Mouse (Mus musculus) adrenal gland, postnatal 10 days (tissue): ENCODE data around the gene Smtn. TPM values are rescaled to one million over a fixed set of nuclear protein-coding genes. Genes with fewer than 3 reads are reported as not detected.

Source experiments
- DNase-seq: peaks from one replicate; pipeline ENCODE4 v3.0.0; 2021; ENCODE audit warnings: mixed read lengths
- total RNA-seq, 2 experiments: library from RNA; stranded (reverse); gene quantifications; 2 replicates each; pipeline ENCODE4 v1.2.3; 2021

The Smtn gene
- total RNA-seq, 2 experiments from 2014 or later = 63.4 to 81.0 TPM

DNA sequence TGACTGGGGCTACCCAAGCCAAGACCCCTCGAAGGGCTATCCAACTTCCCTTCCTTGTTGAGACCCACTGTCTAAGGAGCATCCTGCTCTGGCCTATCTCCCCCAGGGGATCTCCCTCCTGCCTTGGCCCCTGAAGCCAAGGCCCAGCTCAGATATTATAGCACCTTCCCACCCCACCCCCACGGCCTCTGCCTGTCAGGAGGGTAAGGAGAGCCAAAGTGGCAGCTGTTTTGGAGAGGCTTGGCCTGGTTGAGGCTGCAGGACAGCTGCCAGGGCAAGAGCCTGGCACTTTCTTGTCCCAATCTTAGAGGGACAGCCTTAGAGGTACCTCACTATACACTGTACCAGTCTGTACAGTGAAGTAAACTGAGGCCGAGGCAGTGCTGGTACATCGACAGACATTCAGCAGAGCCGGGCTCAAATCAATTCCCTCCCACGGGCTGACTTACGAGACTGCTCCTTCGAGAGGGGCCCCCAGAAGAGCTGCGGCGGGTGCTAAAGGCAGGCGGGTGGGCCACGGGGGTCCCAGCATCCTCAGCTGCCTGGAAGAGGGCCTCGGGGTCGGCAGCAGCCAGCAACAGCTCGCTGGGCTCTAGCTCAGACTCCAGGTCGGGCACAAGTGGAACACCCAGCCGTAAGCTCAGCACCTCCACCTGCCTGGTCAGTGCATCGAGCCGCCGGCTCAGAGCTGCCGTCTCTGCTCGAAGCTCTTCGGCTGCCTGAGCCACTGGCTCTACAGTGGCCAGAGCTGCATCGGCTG lies 13.3 kb downstream of the Smtn start:
- DNase-seq = no peak

DNA sequence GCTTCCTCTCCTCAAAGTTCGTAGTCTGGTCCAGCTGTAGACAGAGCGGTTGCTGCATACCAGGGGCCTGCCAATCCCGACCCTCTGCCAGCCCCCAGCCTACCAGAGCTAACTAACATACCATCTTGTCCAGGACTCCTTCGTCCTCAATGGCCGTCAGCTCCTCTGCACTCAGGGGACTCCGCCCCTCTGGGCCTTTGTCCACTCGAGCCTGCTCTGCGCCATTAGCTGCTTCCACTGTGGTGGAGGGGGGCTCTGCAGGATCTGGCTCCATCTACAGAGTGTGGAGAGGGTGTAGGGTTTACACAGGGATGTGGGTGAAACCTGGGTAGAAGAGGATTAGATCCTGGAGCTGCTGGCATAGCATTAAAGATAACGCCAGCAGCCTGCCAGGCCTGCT lies 14.2 kb downstream of the Smtn start:
- DNase-seq = no peak

DNA sequence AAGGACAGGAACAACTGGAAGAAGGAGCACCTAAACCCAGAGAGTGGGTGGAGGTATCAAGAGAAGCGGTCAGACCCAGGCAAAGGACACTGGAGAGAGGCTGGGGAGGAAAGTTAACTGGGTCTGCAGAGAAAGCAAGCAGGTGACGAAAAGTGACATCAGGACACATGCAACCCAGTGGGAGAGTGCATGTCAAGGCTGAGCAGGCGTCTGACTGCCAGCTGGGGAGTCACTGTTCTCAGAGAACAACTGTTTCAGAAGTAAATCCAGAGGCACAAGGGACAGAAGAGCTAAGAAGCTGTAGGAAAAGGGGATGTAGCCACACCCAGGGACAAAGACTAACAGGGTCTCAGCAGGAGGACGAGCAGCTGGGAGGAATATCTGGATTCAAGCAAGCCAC lies 14.9 kb downstream of the Smtn start:
- no peak for DNase-seq

DNA sequence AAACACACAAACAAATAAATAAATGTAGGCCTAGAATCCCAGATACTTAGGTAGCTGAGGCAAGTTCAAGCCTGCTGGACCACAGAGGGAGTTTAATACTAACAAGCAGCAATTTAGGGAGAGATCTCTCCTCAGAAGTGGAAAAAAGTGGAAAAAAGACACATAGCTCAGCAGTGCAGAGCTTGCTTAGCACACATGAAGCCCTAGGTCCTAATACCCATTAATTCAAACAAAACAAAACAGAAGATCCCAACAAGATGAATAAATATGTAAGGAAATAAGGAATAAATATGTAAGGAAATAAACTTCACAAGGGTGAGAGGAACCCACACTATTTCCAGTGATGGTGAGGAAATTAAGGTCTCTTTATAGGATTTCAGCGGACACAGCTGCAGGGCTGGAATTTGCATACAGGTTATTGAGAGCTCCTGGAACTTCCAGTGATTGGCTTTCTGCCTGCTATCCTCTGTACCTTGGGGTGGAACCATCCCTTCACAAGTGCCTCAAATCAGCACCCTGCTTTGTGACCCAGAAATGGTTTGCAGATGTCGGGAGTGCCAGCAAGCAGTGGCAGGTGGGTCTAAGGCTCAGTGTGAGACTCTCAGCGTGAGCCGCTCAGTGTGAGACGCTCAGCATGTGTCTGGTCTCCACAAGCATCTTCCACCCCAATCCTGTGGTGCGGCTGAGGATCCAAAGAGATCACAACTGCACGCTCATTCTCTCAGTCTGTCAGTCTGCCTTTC lies 16.4 kb downstream of the Smtn start:
- no peak for DNase-seq

DNA sequence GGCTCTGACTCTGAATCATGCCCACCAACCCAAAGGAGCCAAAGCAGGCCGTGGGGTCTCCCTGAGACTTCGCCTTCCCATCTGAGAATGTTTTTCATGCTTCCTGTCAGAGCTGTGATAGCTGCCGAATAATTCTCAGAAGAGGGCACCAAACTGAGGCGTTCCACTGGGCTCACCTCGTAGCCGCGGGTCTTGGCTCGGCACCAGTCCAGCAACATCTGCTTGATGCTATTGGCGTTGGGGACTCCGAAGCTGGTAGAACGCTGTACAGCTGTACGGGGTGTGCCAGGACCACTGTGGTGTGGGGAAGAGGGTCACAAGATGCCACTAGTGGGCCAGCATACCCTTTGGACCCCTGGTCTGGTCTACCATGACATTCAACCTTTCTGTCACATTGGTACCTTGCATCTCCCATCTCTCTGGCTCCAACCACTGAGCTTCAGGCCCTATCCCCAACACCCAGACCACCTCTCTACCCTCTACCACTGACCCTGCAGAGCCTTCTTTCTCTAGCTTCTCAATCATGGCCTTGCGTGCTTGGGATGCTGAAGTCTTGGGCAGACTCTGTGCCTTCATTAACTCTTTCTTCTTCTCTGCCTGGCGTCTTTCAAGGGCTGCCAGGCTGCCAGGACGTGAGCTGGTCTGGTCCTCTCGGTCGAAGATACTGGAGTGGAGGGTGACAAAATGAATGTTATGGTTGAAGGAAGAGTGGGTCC lies 18.0 kb downstream of the Smtn start:
- DNase-seq = no peak

DNA sequence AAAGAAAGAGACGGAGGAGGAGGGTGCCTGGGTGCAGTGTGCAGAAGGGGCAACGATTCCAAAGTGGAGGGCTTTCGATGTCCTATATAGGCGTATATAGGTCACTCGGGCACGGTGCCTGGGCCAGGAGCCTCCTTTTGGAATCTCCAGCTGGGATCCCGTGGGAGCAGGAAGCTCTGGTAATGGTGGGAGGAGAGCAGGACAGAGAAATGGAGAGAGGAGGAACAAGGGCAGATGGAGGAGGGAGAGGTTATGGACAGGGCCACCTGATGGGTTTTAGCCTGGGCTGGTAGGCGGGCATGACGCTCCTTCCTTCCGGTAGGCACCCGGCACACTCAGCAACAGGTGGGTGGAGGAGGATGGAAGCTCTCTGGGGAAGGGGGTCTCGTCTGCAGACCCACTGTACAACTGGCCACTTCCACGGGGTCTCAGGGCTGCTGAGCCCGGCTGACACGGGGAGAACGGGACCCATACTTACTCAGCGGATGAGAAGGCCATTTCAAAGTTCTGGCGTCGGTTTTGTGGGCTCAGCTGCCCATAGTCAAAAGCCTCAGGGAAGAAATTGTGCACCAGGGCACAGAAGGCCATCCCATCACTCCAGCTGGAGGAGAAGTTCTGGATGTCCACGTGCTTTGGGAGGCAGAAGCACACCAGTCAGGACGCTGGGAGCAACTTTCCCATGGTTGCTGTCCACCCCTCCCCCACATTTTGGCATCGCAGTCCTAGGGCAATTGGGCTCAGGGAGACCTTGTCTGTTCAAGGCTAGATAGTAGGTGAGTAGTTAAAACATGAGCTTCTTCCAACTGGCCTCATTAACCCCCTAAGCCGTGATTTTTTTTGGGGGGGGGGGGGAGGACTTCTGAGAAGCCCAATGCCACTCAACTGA lies 18.8 kb downstream of the Smtn start:
- DNase-seq = no peak

DNA sequence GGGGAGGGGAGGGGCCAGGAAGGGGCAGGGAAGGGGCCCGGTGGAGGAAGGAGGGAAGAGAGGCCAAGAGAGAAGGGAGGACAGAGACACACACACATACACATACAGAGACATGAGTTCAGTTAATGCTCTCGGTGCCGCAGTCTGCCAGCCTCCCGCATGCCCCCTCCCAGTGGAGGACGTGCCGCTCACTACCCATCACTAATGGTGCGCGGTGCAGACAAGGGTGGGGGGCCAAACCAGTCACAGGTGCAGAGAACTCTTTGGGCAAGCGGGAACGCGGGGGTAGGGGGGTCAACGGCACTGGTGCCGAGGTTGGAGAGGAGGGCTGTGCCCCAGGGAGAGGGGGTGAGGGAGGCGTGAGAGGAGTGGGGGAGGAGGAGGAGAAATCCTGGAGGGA lies 19.5 kb downstream of the Smtn start:
- DNase-seq = no peak

DNA sequence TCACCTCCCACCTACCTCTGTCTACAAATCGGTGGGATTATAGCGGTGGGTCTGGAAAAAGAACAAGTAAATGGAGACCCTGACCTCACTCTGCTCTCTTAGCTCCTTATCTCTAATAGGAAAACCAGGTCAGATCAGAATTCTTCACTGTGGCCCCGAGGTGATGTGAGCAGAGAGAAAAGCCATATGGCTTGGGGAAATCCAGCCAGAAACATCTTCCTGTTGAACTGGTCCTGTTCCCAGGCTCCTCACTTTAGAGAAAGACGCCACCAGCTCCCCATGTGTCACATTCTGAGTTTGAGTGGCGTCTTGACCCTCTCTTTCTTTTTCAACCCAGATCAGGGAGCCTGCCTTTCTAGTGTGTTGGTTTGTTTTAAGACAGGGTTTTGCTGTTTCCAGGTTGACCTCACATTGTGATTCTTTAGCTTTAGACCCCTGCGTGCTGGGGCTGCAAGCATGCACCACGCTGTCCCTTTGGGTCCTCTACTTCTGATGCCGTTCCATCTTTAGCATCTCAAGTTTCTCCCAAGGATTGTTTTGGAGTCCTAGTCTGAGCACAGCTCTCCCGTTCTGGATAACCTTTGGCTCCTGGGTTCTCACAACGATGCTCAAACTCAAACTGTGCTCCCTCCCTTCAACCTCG lies 20.5 kb downstream of the Smtn start:
- DNase-seq = no peak

DNA sequence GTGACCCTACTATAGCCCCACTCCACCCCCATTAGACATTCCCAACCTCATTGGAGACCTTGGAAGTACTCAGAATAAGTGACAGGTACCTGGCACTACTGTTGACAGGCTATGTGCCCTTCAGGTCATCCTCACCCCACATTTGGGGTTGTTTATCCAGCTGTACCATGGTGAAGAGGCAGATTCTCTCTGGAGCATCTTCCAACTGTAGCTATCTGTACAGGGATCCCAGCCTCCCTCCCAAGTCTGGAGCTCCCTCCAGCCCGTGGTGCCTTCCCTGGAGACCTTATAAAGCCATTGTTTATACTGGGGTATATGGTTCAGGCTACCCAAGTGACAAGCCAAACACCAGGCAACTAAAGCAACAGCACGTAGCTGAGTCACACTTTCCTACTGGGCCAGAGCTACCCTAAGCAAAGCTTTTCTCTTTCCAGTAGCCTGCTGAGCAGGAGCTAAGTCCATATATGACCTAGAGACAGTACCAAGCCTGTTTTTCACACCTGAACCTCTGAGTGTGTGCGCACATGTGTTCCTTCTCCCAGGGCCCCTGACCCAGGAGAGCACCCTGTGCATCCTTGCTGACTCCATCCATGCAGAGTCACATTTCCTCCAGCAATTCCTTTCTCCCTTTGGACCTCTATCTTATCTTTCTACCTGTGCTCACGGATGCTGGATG lies 21.2 kb downstream of the Smtn start:
- DNase-seq = no peak

DNA sequence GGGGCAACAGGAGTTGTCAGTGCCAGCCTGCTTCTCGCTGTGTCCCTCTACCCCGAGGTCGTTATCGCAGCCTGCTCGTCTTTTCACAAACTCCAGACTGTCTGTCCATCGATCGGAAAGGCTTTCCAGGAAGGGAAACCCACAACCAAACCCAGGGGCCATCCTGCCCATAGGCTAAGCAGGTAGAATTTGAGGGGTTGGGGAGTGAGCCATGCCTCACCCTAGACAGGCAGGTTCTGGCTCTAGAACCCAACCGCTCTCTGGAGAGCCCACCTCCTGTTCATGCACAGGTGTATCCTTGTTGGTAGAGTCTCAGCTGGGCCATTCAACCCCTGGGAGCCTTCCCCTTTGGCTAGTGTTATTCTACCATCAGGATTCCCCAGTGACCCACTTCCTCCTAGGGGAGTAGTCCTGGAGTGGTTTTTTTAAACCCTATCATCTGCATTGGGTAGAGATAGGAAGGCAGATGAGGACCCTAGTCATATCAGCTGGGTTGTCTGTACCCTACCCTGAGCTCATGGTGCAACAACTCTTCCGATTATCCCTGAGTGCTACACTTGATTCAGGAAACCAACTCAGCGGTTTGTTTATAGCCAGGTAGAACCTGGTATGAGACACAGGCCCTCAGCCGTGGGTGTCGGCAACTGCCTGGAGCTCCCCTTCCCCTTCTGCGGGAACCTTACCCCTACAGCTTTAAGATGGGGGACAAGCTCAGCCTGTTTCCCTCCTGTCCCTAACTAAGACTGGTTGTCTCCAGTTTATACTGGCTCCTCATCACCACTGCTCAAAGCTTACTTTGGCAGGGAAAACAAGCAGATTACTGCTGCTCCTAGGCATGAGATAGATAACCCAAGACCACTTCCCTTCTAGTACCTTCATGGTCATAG lies 22.3 kb downstream of the Smtn start:
- no peak for DNase-seq

DNA sequence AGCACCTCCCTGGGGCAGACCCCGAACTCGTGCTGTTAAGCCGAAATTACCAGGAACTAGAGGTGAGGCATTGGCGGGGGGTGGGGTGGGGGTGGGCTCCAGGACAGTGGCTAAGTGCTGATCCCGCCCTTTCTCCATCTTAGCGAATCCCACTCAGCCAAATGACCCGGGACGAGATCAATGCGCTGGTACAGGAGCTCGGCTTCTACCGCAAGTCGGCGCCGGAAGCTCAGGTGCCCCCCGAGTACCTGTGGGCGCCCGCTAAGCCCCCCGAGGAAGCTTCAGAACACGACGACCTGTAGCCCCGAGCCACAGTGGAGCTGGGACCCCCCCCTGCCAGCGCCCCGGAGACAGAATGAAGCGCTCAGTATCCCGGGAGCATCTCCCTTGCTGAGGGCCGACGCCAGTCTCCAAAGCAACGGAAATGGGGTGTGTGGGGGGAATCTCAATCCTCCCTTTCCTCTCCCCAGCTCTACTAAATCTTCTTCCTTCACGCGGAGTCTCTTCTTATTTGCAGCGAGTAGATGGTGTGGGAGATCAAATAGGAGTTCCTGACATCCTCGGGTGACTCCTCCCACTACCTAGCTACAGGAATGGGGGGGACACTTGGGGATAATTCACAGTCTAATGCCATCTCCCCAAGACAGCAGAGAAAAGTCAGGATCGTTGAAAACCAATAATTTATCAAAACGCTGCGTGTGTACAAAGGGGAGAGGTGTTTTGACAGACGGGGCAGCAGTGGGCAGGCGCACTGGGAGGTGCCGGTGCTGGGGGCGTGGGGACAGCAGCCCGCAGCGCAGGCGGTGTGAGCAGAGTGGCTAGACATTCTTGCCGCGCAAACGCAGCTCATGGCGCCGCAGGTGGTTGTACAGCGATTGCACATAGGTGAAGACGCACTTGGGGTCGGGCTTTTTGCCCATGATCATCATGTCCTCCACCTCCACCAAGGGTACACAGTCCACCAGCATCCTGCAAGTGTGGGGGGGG lies 23.3 kb downstream of the Smtn start:
- peak; percentile 59 for DNase-seq

DNA sequence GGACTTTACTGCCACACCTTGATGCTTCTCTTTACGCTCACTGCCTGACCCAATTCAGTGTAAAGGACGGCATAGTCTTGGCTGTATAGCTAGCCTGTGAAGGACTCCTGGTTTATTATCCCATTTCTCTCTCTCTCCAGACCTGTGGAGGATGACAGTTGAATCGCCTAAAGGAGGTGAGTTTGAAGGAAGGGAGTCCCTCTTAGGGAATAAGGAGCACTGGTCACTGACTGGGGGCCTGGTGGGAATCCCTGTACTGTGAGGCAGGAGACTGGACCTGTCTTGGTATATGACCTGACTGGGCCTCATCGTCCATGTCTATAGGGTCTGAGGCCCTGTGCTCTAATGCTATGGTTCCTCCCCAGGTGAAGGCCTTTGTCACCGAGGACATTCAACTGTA lies 24.3 kb downstream of the Smtn start:
- DNase-seq = no peak

DNA sequence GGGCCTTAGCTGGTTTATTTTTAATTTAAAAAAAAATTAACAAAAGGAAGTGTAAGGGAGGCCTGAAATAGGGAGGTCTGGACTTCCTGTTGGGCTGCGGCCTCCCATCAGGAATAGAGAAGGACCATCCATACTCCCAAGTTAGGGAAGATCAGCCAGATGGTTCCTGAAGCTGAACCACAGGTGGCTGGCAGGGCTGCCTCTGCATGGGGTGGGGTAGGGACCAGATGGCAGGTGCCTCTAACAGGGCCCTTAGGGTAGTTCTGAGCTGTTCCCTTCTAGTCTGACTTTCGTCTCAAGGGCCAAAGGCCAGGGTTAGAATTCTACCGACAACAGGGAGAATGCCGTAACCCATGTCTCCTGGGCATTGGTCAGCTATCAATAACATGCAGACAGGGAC lies 24.8 kb downstream of the Smtn start:
- no peak for DNase-seq

DNA sequence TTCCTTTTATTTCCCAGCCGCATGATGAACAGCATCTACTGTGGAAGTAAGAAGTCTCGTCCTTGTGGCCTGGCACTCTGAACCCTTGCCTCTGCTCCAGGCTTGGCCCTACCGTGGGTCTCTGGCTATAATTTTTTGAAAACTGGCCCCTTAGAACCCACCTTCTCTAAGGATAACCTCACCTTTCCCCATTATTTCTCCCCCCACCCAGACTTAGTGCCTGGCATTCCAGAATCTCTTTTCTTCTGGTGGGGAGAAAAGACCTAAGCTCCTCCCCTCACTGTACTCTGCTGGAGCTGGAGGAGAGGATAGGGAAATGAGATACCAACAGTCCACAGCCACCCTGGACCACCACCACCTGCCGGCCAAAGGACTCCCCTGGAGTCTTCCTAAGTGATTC lies 25.2 kb downstream of the Smtn start:
- no peak for DNase-seq

DNA sequence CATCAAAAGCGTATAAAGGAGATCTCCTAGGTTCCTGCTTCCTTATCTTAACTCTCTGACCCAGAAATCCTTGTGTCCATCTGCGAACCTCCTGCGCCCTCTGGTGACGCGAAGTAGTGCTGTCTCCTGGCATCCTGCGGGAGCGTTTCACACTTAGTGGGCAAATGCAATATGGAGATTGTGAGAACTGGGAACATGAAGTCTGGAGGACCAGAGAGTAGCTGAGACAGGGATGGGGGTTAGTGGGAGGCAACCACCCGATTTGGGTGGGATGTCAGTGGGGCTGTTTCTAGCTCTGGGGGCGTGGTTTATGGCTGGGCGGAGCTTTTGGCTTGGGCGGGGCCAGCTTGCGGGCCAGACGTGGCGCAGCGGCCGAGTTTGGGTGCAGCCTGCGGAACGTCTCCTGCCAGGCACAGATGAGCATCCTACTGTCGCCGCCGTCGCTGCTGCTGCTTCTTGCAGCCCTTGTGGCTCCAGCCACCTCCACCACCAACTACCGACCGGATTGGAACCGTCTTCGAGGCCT lies 25.8 kb downstream of the Smtn start, which contains the start of gene Selenom:
Gene Selenom, plus strand, starts transcription at position 156 of the 526 bp plus-strand sequence.
- peak; percentile 91 for DNase-seq

DNA sequence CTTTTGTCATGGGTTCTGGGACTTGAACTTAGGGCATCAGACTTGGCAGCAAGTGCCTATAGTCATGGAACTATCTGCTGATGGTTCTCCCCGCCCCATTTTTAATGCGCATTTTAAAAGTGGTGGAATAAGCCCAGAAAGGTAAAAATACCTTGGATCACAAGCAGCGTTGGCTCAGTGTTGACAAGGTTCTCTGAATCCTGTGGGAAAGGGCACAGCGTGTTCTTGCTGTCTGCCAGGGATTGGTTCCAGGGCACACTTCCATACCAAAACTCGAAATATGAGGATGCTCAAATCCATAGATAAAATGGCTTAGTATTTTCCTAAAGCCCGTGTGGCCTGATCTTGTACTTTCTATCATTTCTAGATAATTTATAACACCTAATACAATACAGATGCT lies 27.1 kb downstream of the Smtn start:
- DNase-seq = no peak

DNA sequence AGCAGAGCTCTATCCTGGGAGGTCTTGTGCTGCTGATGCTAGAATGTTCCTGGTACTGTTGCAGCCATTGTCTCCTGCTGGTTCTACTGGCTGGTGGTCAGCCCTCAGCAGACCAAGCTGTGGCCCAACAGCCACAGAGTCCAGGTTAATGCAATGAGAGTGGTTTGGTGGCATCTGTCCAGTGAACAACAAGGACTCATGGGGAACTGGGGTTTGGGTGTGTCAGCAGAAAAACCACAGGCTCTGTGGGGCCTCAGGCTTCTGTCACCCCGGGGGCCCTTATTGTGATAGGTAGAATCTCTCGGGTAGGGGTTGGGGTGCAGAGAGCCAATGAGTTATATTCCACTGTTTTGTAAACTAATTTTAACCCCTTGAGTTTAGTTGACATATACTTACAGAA lies 30.1 kb downstream of the Smtn start:
- DNase-seq = no peak
